Mouse (Mus musculus) heart, embryonic 14.5 days (tissue): ENCODE measurements at regions not wholly inside any gene's neighbourhood (a gene's known extent, or its start where the extent isn't known, plus 50 kb on each side); places are given as distances from the start of the nearest gene placed in this dataset.

Source experiments
- ATAC-seq: fragments of 200-750 bp; cut with Nextera tagmentation; 2 replicates; pipeline ENCODE4 v1.8.0; 2017; ENCODE audit warnings: low read depth, moderate TSS enrichment; ENCODE audit not compliant: insufficient number of reproducible peaks, insufficient read depth, low FRiP score
- H3K27ac ChIP-seq, 2 experiments: fragments of 200-500 bp in 1 of 2; fragments of 300-500 bp in 1 of 2; sonication (generic) in 1 of 2; replicated peaks in 1 of 2; 2 replicates each; pipeline ENCODE4 v1.5.1; 2012 to 2014; ENCODE audit warnings: low read depth in 2 of 2, low read length in 2 of 2, control low read depth in 1 of 2, mild to moderate bottlenecking in 1 of 2, mixed read lengths in 1 of 2; ENCODE audit not compliant: control insufficient read depth in 1 of 2, insufficient read depth in 1 of 2
- H3K27me3 ChIP-seq: fragments of 300-500 bp; sonication (generic); 2 replicates; pipeline ENCODE4 v1.6.1; 2014; ENCODE audit warnings: mild to moderate bottlenecking, low read length, control low read depth; ENCODE audit not compliant: control insufficient read depth, insufficient read depth
- H3K36me3 ChIP-seq: fragments of 300-500 bp; sonication (generic); 2 replicates; pipeline ENCODE4 v1.6.1; 2014; ENCODE audit warnings: mild to moderate bottlenecking, control low read depth, low read length, mixed read lengths; ENCODE audit not compliant: control insufficient read depth, insufficient read depth
- H3K4me1 ChIP-seq, 2 experiments: fragments of 200-500 bp in 1 of 2; fragments of 300-500 bp in 1 of 2; sonication (generic) in 1 of 2; 2 replicates each; pipeline ENCODE4 v1.6.1; 2012 to 2014; ENCODE audit warnings: low read length in 2 of 2, control low read depth in 1 of 2, mixed read lengths in 1 of 2; ENCODE audit not compliant: control insufficient read depth in 2 of 2, insufficient read depth in 2 of 2
- H3K4me2 ChIP-seq: fragments of 300-500 bp; sonication (generic); 2 replicates; pipeline ENCODE4 v1.6.1; 2014; ENCODE audit warnings: mild to moderate bottlenecking, low read length
- H3K4me3 ChIP-seq, 2 experiments: fragments of 200-500 bp in 1 of 2; fragments of 300-500 bp in 1 of 2; sonication (generic) in 1 of 2; 2 replicates each; pipeline ENCODE4 v1.5.1; 2012 to 2014; ENCODE audit warnings: low read length in 2 of 2, mild to moderate bottlenecking in 2 of 2, control low read depth in 1 of 2, low read depth in 1 of 2, moderate library complexity in 1 of 2; ENCODE audit not compliant: control insufficient read depth in 1 of 2, insufficient read depth in 1 of 2
- H3K9ac ChIP-seq: fragments of 300-500 bp; sonication (generic); 2 replicates; pipeline ENCODE4 v1.6.1; 2014; ENCODE audit warnings: mild to moderate bottlenecking, low read length
- H3K9me3 ChIP-seq: fragments of 300-500 bp; sonication (generic); 2 replicates; pipeline ENCODE4 v1.6.1; 2016; ENCODE audit warnings: low read length, control low read depth; ENCODE audit not compliant: control insufficient read depth
- WGBS: fragments of 180-500 bp; shearing (Covaris S2); extraction: QIAGEN DNeasy Blood & Tissue Kit; methylation state at CpG from one replicate; pipeline ENCODE4 v1.1.7; 2014; 5-methylcytosine and 5-hydroxymethylcytosine counted together

- peaks cover 64% of the 10 kb centered on the region for H3K27me3 ChIP-seq
- H3K4me1 ChIP-seq = peaks cover 3 to 5% of the 10 kb centered on the region in 2 experiments; a peak in 3 of 4 replicates
These were observed 154.5 kb downstream of the Insig2 start for GRCm38 (mm10) chr1:121177908-121178311.

DNA sequence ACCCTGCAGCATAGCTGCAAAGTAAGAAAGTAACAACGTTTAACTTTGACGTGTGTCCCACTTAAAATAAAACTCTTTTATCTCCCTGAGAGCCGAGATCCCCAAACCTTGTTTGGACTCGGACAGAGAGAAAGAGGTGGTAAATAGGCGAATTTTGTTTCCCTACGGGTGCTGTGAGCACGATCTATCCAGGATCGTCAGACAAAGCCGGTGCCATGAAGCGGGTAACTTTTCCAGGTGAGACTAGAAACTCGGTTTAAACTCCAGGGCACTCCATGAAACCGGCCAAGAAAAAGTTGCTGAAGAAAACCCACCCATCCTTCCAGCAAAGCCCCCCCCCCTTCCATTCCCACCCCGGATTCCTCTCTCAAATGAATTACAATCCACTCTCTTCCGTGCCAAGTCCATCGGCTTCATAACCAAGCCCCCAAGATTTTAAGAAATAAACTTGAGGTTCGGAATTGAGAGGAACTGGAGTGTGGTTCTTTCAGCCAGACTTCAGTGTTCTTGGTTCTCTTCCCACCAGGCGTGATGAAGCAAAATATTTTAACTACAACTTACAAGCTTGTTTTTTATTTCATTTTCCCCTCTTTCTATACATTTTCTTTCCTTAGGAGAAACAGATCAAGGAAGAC is 153.7 kb downstream of the Insig2 start:
- Histone ChIP-seq H3K9ac (no peak overlapping the region), H3K4me3 (no peak overlapping the region), H3K4me1 (peaks cover 3 to 5% of the 10 kb centered on the region in 2 experiments; a peak in 3 of 4 replicates), H3K27ac (no peak overlapping the region), H3K36me3 (no peaks in the 10 kb centered on the region), H3K9me3 (no peaks in the 10 kb centered on the region), H3K27me3 (peaks cover 64% of the 10 kb centered on the region), H3K4me2 (no peak overlapping the region)
- ATAC-seq = no peak
- 1% methylated on average over 17 of the region's 17 CpGs for WGBS

More at GRCm38 (mm10) chr1:121177908-121178311, 154.5 kb downstream of the Insig2 start:
- Histone ChIP-seq H3K9me3 (no peaks in the 10 kb centered on the region), H3K4me2 (peak overlapping the region; percentile 44), H3K4me3 (peak overlapping the region; percentile 14 to 18; a peak in 2 of 4 replicates), H3K36me3 (no peaks in the 10 kb centered on the region), H3K27ac (no peak overlapping the region), H3K9ac (no peak overlapping the region)
- WGBS = 2% methylated on average over 30 of the region's 31 CpGs
- no peak for ATAC-seq

GRCm38 (mm10) chr1:121180273-121181030 is 151.9 kb downstream of the Insig2 start:
- Histone ChIP-seq H3K27me3 (peaks cover 51% of the 10 kb centered on the region), H3K9ac (no peak overlapping the region), H3K4me3 (no peak overlapping the region), H3K4me1 (peaks cover 3 to 5% of the 10 kb centered on the region in 2 experiments; a peak in 3 of 4 replicates), H3K4me2 (no peak overlapping the region), H3K27ac (no peak overlapping the region), H3K9me3 (no peaks in the 10 kb centered on the region), H3K36me3 (no peaks in the 10 kb centered on the region)
- ATAC-seq = no peak
- 21% methylated on average over 20 of the region's 20 CpGs for WGBS

- ATAC-seq = no peak
- WGBS = 42% methylated on average over 2 of the region's 2 CpGs
- H3K4me1 ChIP-seq = no peaks in the 10 kb centered on the region
These were observed 143.5 kb downstream of the Insig2 start for GRCm38 (mm10) chr1:121188895-121189294.

GRCm38 (mm10) chr1:121194800-121195199 is 137.6 kb downstream of the Insig2 start:
- H3K4me2 ChIP-seq = no peak overlapping the region
- H3K36me3 ChIP-seq = no peaks in the 10 kb centered on the region
- H3K9ac ChIP-seq = no peak overlapping the region
- ATAC-seq = no peak
- H3K27me3 ChIP-seq = no peaks in the 10 kb centered on the region
- H3K27ac ChIP-seq = no peak overlapping the region
- H3K4me3 ChIP-seq = no peak overlapping the region
- no peaks in the 10 kb centered on the region for H3K9me3 ChIP-seq
- no peaks in the 10 kb centered on the region for H3K4me1 ChIP-seq
- WGBS = 74% methylated on average over 4 of the region's 4 CpGs

More at GRCm38 (mm10) chr1:121188895-121189294, 143.5 kb downstream of the Insig2 start:
- Histone ChIP-seq H3K9me3 (0 out of 2 replicates have a peak, but pooled peaks cover 3% of the 10 kb centered on the region), H3K27me3 (no peaks in the 10 kb centered on the region; the same call in 1 of the 2 replicates), H3K9ac (no peak overlapping the region), H3K4me2 (no peak overlapping the region), H3K4me3 (no peak overlapping the region), H3K36me3 (no peaks in the 10 kb centered on the region), H3K27ac (no peak overlapping the region)

DNA sequence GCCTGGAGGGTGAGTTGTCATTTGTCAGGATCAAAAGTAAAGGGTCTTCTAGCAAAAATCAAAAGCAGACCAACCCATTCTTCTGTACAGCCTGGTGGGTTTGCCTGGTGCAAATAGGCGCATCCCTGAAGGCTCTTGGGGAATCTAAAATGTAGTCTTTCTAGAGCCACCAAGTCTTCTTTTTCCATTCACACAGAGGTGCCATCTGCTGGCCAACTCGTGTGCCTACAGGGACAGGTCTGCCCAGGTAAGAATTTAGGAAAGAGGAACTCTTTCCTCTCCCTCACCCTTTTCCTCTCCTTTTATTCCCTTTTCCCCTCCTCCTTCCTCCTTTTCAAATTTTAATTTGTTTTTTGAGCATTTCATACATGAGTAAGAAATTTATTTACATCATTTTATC is 116.5 kb downstream of the Insig2 start:
- Histone ChIP-seq H3K36me3 (no peaks in the 10 kb centered on the region), H3K9me3 (no peaks in the 10 kb centered on the region), H3K4me3 (no peak overlapping the region), H3K4me1 (no peaks in the 10 kb centered on the region), H3K4me2 (no peak overlapping the region), H3K27me3 (no peaks in the 10 kb centered on the region), H3K9ac (no peak overlapping the region), H3K27ac (no peak overlapping the region)
- WGBS = 25% methylated on average over 2 of the region's 2 CpGs
- no peak for ATAC-seq

- H3K27me3 ChIP-seq = no peaks in the 10 kb centered on the region
- no peaks in the 10 kb centered on the region for H3K9me3 ChIP-seq
- no peaks in the 10 kb centered on the region for H3K4me1 ChIP-seq
- H3K27ac ChIP-seq = no peak overlapping the region
- H3K4me2 ChIP-seq = no peak overlapping the region
- H3K4me3 ChIP-seq = no peak overlapping the region
- no peaks in the 10 kb centered on the region for H3K36me3 ChIP-seq
- WGBS = 80% methylated on average over 11 of the region's 11 CpGs
- no peak for ATAC-seq
- no peak overlapping the region for H3K9ac ChIP-seq
These were observed 108.1 kb downstream of the Insig2 start for GRCm38 (mm10) chr1:121224250-121224649.
